Mouse (Mus musculus): ENCODE data around the gene 2310057N15Rik.
"Not testable (repeated sequence)": the region's sequence is repeated elsewhere in the genome, so short reads cannot be mapped to it uniquely, and the experiment has no call there.

The 2310057N15Rik gene

DNA sequence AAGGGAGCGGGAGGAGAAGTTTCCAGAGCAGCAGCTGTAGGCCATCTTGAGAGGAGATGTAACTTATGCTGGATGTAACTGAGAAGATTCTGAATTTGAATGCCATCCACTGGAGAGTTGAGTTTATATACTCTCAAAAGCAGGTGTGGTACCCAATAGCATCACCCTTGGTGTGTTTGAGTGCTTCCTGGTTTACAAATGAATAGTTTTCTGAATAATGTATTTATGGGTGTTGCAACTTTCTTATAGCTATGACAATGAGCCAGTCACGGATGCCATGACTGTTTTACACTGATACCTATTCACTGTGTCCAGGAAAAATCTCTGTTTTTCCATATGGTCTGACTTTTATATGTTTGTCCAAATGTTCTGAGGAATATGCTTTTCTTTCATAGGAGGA lies at the start of gene 2310057N15Rik:
2310057N15Rik (minus strand) TSS at position 101 of the 400 bp plus-strand sequence.
- no peak for DNase-seq (ENCODE audit: low read depth, low spot score)

GRCm38 (mm10) chr16:88823736-88824135 lies 49.7 kb upstream of the 2310057N15Rik start:
- DNase-seq (ENCODE audit: low read depth, low spot score): no peak

DNA sequence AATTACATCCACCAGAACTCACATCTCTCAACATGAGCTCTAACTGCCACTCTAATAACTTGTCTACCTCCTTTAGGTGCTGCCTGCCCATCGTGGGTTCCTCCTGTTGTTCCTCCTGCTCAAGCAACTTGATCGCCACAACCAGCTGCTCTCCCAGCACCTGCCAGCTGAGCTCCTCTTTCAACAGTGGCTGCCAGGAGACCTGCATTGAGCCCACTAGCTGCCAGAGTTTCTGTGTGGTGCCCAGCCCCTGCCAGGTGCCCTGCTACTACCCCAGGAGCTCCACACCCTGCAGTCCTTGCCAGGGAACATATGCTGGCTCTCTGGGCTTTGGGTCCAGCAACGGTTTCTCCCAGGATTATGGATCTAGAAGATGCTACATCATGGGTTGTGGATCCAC lies 46.1 kb upstream of the 2310057N15Rik start, which contains the start of gene Krtap15:
Krtap15 (plus strand) TSS at position 150 of the 400 bp plus-strand sequence.
- DNase-seq (ENCODE audit: low read depth, low spot score): peak; percentile 74

DNA sequence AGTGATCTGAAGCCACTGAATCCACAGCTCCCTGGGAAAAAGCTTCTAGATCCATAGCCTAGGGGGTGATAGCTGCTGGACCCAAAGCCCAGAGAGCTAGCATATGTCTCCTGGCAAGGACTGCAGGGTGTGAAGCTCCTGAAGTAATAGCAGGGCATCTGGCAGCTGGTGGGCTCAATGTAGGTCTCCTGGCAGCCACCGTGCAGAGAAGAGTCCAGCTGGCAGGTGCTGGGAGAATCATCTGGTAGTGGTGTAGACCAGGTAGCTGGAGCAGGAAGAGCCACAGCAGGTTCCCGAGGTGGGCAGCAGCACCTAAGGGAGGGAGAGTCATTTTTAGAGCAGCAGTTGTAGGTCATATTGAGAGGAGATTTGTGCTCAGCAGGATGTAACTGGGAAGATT lies 37.8 kb upstream of the 2310057N15Rik start, which contains the start of gene Gm20741:
Gm20741 (minus strand) TSS at position 394 of the 400 bp plus-strand sequence.
- DNase-seq (ENCODE audit: low read depth, low spot score): no peak

- no peak for DNase-seq (ENCODE audit: low read depth, low spot score)
Measured at GRCm38 (mm10) chr16:88786786-88787185, 12.8 kb upstream of the 2310057N15Rik start.

DNA sequence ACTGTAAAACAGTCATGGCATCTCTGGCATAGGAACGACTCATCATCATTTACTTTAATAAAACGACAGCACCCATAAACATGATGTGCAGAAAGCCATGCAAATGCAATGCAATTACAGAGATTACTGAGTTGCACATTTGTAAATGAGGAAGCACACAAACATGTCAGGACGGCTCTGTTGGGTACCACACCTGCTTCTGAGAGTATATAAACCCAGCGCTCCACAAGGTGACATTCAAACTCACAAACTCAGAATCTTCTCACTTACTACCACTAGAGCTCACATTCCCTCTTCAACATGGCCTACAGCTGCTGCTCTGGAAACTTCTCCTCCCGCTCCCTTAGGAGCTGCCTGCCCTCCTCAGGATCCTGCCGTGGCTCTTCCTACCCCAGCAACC lies 3.6 kb upstream of the 2310057N15Rik start, which contains the start of gene Gm5965:
Gm5965 (plus strand) TSS at position 301 of the 400 bp plus-strand sequence.
- DNase-seq (ENCODE audit: low read depth, low spot score): no peak

DNA sequence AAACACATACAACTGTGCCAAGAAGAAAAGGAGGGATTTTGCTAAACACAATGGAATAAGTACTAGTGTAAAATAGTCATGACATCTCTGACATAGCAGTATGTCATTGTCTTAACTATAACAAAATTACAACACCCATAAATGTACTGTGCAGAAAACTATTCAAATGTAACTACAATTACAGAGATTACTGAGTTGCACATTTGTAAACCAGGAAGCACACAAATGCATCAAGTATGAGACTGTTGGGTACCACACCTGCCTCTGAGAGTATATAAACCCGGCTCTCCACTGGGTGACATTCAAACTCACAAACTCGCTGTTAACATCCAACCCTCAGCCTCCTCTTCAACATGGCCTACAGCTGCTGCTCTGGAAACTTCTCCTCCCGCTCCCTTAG lies 15.5 kb downstream of the 2310057N15Rik start, which contains the start of gene 2310034C09Rik:
2310034C09Rik (plus strand) TSS at position 301 of the 400 bp plus-strand sequence.
- DNase-seq (ENCODE audit: low read depth, low spot score): not testable (repeated sequence)

- not testable (repeated sequence) for DNase-seq (ENCODE audit: low read depth, low spot score)
Measured at GRCm38 (mm10) chr16:88751535-88751934, 22.5 kb downstream of the 2310057N15Rik start, which contains the start of gene Krtap13. Gene Krtap13 (minus strand): TSS chr16:88751635.

DNA sequence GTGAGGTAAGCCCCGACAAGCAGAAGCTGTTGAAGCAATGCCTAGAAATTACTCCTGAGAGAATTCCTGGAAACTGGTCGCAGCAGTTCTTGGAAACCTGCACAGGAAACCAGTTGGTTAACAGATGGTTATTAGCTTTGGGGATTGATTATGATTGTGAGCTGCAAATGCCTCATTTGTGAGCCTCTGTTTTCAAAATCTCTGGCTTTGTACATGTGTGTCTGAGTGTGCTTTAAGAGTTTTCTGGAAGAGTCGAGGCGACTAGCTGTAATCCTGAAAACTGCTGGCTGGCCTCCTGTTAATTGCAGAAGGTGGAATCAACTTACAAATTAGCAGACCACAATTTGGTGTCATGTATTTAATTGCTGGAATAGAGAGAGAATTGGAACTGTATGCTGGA lies 26.1 kb downstream of the 2310057N15Rik start:
- no peak for DNase-seq (ENCODE audit: low read depth, low spot score)

DNA sequence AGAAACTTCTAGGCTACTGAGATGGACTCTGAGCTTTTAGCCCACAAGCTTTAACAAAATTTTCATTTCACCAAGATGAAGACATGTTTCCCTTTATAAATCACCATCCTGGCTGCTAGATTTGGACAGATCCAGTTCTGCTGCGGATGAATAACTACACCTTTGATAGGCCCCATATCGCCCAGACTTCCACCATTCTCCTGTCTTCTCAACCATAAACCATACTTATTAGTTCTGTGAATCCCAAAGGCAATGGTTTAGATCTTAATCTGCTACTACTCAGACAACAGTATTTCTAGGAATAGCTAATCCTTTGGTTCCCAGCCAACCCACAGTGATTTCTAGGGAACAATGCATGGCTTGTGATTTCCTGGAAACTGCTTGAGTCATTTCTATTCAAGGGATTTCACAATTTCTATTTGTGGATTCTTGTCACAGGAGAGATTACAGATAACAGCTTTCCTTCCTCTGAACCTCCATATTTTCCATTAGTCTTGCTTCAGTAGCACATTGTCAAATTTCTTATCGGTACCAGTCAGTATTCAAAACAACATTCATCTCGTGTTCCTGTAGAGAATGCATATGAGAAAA lies 29.2 kb downstream of the 2310057N15Rik start:
- no peak for DNase-seq (ENCODE audit: low read depth, low spot score)

GRCm38 (mm10) chr16:88735391-88735790 lies 38.6 kb downstream of the 2310057N15Rik start:
- DNase-seq (ENCODE audit: low read depth, low spot score): no peak

DNA sequence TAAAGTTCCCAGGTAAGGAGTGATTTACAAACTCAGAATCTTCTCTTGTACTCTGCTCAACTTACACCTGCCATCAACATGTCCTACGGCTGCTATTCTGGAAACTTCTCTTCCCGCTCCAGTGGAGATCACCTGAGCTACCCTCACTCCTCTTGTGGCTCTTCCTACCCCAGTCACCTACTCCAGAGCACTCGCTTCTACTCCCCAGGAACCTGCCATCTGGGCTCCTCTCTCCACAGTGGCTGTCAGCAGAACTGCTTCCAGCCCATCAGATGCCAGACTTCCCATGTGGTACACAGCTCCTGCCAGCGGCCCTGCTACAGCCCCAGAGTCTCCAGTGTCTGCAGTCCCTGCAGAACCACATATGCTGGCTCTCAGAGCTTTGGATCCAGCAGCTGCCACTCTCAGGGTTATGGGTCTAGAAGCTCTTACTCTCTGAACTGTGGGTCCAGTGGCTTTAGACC lies 45.2 kb downstream of the 2310057N15Rik start, which contains the start of gene Krtap13-1:
Krtap13-1 (plus strand) TSS at position 51 of the 464 bp plus-strand sequence.
- DNase-seq (ENCODE audit: low read depth, low spot score): peak; percentile 30

Measured in skeletal muscle tissue, adult 2 months (tissue).